Mouse (Mus musculus): Measurements from ENCODE around the gene Usp3. TPM values are rescaled to one million over a fixed set of nuclear protein-coding genes. Genes with fewer than 3 reads are reported as not detected.

Usp3 gene
- total and polyA plus RNA-seq, 3 experiments = 24.4 to 39.5 (median 36.6) TPM

GRCm38 (mm10) chr9:66518251-66518650 lies 74.7 kb downstream of the Usp3 start:
- dilution Hi-C loops (cut with MboI; ENCODE audit: extremely low pct_ligation_motif_present, extremely low pct_unique_long_range_greater_than_20kb, low sequenced_read_pairs) (no loop called here), in situ Hi-C loops (cut with MboI; ENCODE audit: low pct_ligation_motif_present, low pct_unique_long_range_greater_than_20kb, low sequenced_read_pairs) (loop anchor here (10.0 to 25.0 kb wide), 4 partner anchors 187 to 469 kb away; partner anchors contain the start of genes Aph1b, Ciao2a, Gm10647 and Lactb)
- no peaks in the 10 kb centered on the region for H3K79me2 ChIP-seq (replicated peaks; ENCODE audit: control insufficient read depth, extremely low read depth, insufficient read depth, poor library complexity, severe bottlenecking)
- H3K4me3 ChIP-seq (replicated peaks in 1 of 3; ENCODE audit: low read depth in 2 of 3, low read length in 2 of 3, poor library complexity in 1 of 3) = no peak overlapping the region
- H3K4me1 ChIP-seq (ENCODE audit: control insufficient read depth in 1 of 2, insufficient read depth in 2 of 2) = peaks cover 10 to 28% of the 10 kb centered on the region in 2 experiments
- H3K9ac ChIP-seq (ENCODE audit: insufficient read depth, low read depth) = no peak overlapping the region
- no peak overlapping the region for H3K27ac ChIP-seq (ENCODE audit: insufficient read depth, low read depth)
- H3K36me3 ChIP-seq (replicated peaks in 1 of 2; ENCODE audit: control insufficient read depth in 1 of 2, insufficient read depth in 1 of 2, low read length in 1 of 2) = peaks cover 44 to 86% of the 10 kb centered on the region in 2 experiments
- H3K4me2 ChIP-seq (ENCODE audit: insufficient read depth, low read depth, poor library complexity, severe bottlenecking) = no peak overlapping the region
- TF ChIP-seq MYC (IDR thresholded peaks at IDR 0.05; ENCODE audit: low read depth, low read length) = no peak
- TF ChIP-seq MAZ (IDR thresholded peaks at IDR 0.05; ENCODE audit: low read depth, low read length) = no peak
- no peak for TF ChIP-seq E2F4 (IDR thresholded peaks at IDR 0.05; ENCODE audit: insufficient replicate concordance, low read depth, low read length)
- no peak for TF ChIP-seq RCOR1 (conservative IDR thresholded peaks at IDR 0.05; ENCODE audit: low read depth, low read length)
- no peak for TF ChIP-seq USF2 (conservative IDR thresholded peaks at IDR 0.05; ENCODE audit: low read depth, low read length)
- TF ChIP-seq USF1 (IDR thresholded peaks at IDR 0.05; ENCODE audit: low read depth, low read length) = no peak
- TF ChIP-seq TBP (conservative IDR thresholded peaks at IDR 0.05; ENCODE audit: low read depth, low read length) = no peak
- TF ChIP-seq EP300 (IDR thresholded peaks at IDR 0.05; ENCODE audit: low read length) = no peak
- no peak for TF ChIP-seq CHD2 (IDR thresholded peaks at IDR 0.05; ENCODE audit: low read length)
- TF ChIP-seq ZNF384 (IDR thresholded peaks at IDR 0.05; ENCODE audit: low read depth, low read length) = no peak
- no peak for TF ChIP-seq ELF1 (IDR thresholded peaks at IDR 0.05; ENCODE audit: low read depth, low read length)
- TF ChIP-seq NRF1 (IDR thresholded peaks at IDR 0.05; ENCODE audit: low read depth, low read length) = no peak
- no peaks in the 10 kb centered on the region for H3K9me3 ChIP-seq (replicated peaks; ENCODE audit: low read length)
- no peaks in the 10 kb centered on the region for H3K27me3 ChIP-seq (replicated peaks)
- DNase-seq (ENCODE audit: extremely low read depth) = no peak

GRCm38 (mm10) chr9:66517746-66518145 lies 75.2 kb downstream of the Usp3 start:
- no peak for TF ChIP-seq GABPA (IDR thresholded peaks at IDR 0.05; ENCODE audit: insufficient replicate concordance, low read depth, low read length)
- TF ChIP-seq E2F4 (IDR thresholded peaks at IDR 0.05; ENCODE audit: insufficient replicate concordance, low read depth, low read length) = no peak
- H3K36me3 ChIP-seq (replicated peaks in 1 of 2; ENCODE audit: control insufficient read depth in 1 of 2, insufficient read depth in 1 of 2, low read length in 1 of 2) = peaks cover 43 to 84% of the 10 kb centered on the region in 2 experiments

More at GRCm38 (mm10) chr9:66517746-66518145, 75.2 kb downstream of the Usp3 start:
- Histone ChIP-seq H3K9me3 (replicated peaks; ENCODE audit: low read length) (no peaks in the 10 kb centered on the region), H3K27ac (ENCODE audit: insufficient read depth, low read depth) (no peak overlapping the region), H3K79me2 (replicated peaks; ENCODE audit: control insufficient read depth, extremely low read depth, insufficient read depth, poor library complexity, severe bottlenecking) (no peaks in the 10 kb centered on the region), H3K27me3 (replicated peaks) (no peaks in the 10 kb centered on the region), H3K4me3 (replicated peaks in 1 of 3; ENCODE audit: low read depth in 2 of 3, low read length in 2 of 3, poor library complexity in 1 of 3) (no peak overlapping the region), H3K4me1 (ENCODE audit: control insufficient read depth in 1 of 2, insufficient read depth in 2 of 2) (peaks cover 13 to 33% of the 10 kb centered on the region in 2 experiments), H3K9ac (ENCODE audit: insufficient read depth, low read depth) (no peak overlapping the region), H3K4me2 (ENCODE audit: insufficient read depth, low read depth, poor library complexity, severe bottlenecking) (no peak overlapping the region)
- in situ Hi-C loops (cut with MboI; ENCODE audit: low pct_ligation_motif_present, low pct_unique_long_range_greater_than_20kb, low sequenced_read_pairs) (loop anchor here (10.0 to 25.0 kb wide), 4 partner anchors 187 to 470 kb away; partner anchors contain the start of genes Aph1b, Ciao2a, Gm10647 and Lactb), dilution Hi-C loops (cut with MboI; ENCODE audit: extremely low pct_ligation_motif_present, extremely low pct_unique_long_range_greater_than_20kb, low sequenced_read_pairs) (no loop called here)
- no peak for DNase-seq (ENCODE audit: extremely low read depth)

Measured in CH12.LX (cell line).